Mouse (Mus musculus) heart, embryonic 16.5 days (tissue): Measurements from ENCODE around the gene Aldh18a1. TPM values are rescaled to one million over a fixed set of nuclear protein-coding genes. Genes with fewer than 3 reads are reported as not detected.

Experiments used
- polyA plus RNA-seq: library from polyadenylated mRNA; unstranded; fragments of >200 nt; fragmentation: Nextera tagmentation; extraction: Ambion mirVana; gene quantifications from 2 replicates; pipeline ENCODE4 v1.2.1, GENCODE M21; 2015

The Aldh18a1 gene
- polyA plus RNA-seq, 1 experiment from 2014 or later: 58.3 TPM

Other genes with a start within 250 kb of the Aldh18a1 start
- gene Sorbs1, start 74.7 kb downstream of the Aldh18a1 start, polyA plus RNA-seq: 141 and 152 TPM in 2 replicates
- 8.9 and 11.1 TPM in 2 replicates for gene Tctn3, start 23.8 kb upstream of the Aldh18a1 start, polyA plus RNA-seq
- 10.4 and 11.7 TPM in 2 replicates for gene Entpd1, start 23.9 kb upstream of the Aldh18a1 start, polyA plus RNA-seq
- gene Cc2d2b, start 160.3 kb upstream of the Aldh18a1 start, polyA plus RNA-seq: not detected in 2 replicates
- gene Ccnj, start 242.8 kb upstream of the Aldh18a1 start, polyA plus RNA-seq: 6.3 and 6.6 TPM in 2 replicates